Comparison of ENCODE assay signal across 7 mouse cellular contexts in genomic region chr7:118300678-118301342, GRCm38 (mm10). TPM values are rescaled to one million over a fixed set of nuclear protein-coding genes. Genes with fewer than 3 reads are reported as not detected.
DNase-seq lines count a peak whose midpoint lies in the region; TF ChIP-seq lines count a peak whose summit lies in the region.

No protein-coding gene starts in this region.

- intact Hi-C loops in left cerebral cortex, postnatal 10 days (cut with DNase I), result loop anchor here (5.0 kb wide), 1 partner anchor 216 kb away; no protein-coding TSS in a partner anchor
- intact Hi-C loops in gastrocnemius, adult 2 months (cut with DNase I), result loop anchor here (10.0 kb wide), 1 partner anchor 384 kb away; no protein-coding TSS in a partner anchor

- DNase-seq in left cerebral cortex, postnatal 10 days (ENCODE audit: extremely low spot score in 1 of 2, low spot score in 2 of 2), result peak; percentile 37 to 41
- no peak for DNase-seq in left cerebral cortex, adult 11 months (ENCODE audit: low spot score)
- peak; percentile 35 for DNase-seq in embryo, embryonic 11 days
- peak; percentile 68 for DNase-seq in gastrocnemius, adult 2 months
- peak; percentile 28 to 29 for DNase-seq in layer of hippocampus, postnatal 10 days (ENCODE audit: low spot score in 2 of 2)
- DNase-seq in thymus, adult 18-20 months, result no peak
- DNase-seq in spleen, adult 18-20 months, result no peak

- peak; percentile 4; the same call in 1 of the 2 replicates for TF ChIP-seq CTCF in gastrocnemius, adult 2 months (IDR thresholded peaks at IDR 0.05)

- no peak overlapping the region; the same call in 1 of the 2 replicates for H3K27ac ChIP-seq in gastrocnemius, adult 2 months

- H3K4me3 ChIP-seq in gastrocnemius, adult 2 months, result no peak overlapping the region

RNA-seq across cellular contexts. Expression of gene Smg1, which starts 57.3 kb away (rescaled TPM):
- total RNA-seq in left cerebral cortex, postnatal 10 days (2021), result 10 to 100 TPM; 61.8 to 74.7 TPM
- 10 to 100 TPM; 31.1 to 32.6 TPM for total RNA-seq in gastrocnemius, adult 2 months (2021)
- total RNA-seq in layer of hippocampus, postnatal 10 days (2021), result 10 to 100 TPM; 66.7 to 76.8 TPM

Comparison
In these comparisons a context has a peak if more than half of its experiments do, and no peak if none do; other contexts are left out.
1. DNase-seq: peak in left cerebral cortex, postnatal 10 days (2 of 2), embryo, embryonic 11 days (single experiment), gastrocnemius, adult 2 months (single experiment) and layer of hippocampus, postnatal 10 days (2 of 2); none in left cerebral cortex, adult 11 months (single experiment), thymus, adult 18-20 months (0 of 2) and spleen, adult 18-20 months (0 of 2).